Comparison of ENCODE assay signal across 8 mouse cellular contexts in the genomic region with DNA sequence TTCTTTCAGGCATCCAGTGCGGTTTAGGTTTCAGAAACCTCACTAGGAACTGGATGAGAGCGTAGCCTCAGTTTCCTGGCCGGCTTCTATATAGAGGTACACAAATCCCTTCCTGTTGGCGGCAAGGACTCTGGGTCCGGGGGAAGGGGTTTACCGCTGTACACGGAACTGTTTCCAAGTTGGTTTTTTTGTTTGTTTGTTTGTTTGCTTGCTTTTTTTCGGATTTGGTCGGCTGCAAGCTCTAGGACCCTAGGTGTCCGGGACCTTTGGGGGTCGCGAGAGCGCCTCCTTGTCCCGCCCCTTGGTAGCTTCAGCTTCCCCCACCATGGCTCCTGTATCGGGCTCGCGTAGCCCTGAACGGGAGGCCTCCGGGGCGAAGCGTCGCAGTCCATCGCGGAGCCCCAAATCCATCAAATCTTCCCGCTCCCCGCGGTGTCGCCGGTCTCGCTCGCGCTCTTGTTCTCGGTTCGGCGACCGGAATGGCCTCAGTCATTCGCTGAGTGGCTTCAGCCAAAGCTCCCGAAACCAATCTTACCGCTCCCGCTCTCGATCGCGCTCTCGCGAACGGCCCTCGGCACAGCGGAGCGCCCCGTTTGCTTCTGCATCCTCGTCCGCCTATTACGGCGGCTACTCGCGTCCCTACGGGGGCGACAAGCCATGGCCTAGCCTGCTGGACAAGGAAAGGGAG. TPM values are rescaled to one million over a fixed set of nuclear protein-coding genes. Genes with fewer than 3 reads are reported as not detected.
DNase-seq lines count a peak whose midpoint lies in the region; ATAC-seq lines count a peak whose summit lies in the region.

TSS of gene Nkap (plus strand) at position 125 of the 688 bp plus-strand sequence.

- H3K27me3 ChIP-seq in heart, embryonic 11.5 days (ENCODE audit: control insufficient read depth, insufficient read depth, low read length): no peaks in the 10 kb centered on the region
- H3K27me3 ChIP-seq in kidney, embryonic 16.5 days (ENCODE audit: insufficient read depth, low read length): no peaks in the 10 kb centered on the region
- no peaks in the 10 kb centered on the region for H3K27me3 ChIP-seq in liver, embryonic 11.5 days (replicated peaks; ENCODE audit: control insufficient read depth, insufficient read depth, low read length)
- no peaks in the 10 kb centered on the region for H3K27me3 ChIP-seq in stomach, embryonic 14.5 days (ENCODE audit: control insufficient read depth, insufficient read depth, low read length)

- 12% methylated on average over 58 of the region's 58 CpGs for WGBS in heart, embryonic 11.5 days (ENCODE audit: insufficient replicate concordance)
- 16% methylated on average over 57 of the region's 58 CpGs for WGBS in kidney, embryonic 16.5 days
- 14% methylated on average over 58 of the region's 58 CpGs for WGBS in liver, embryonic 11.5 days
- 15% methylated on average over 58 of the region's 58 CpGs for WGBS in stomach, embryonic 14.5 days

- H3K36me3 ChIP-seq in heart, embryonic 11.5 days (ENCODE audit: control insufficient read depth, insufficient read depth, low read length): no peaks in the 10 kb centered on the region
- H3K36me3 ChIP-seq in kidney, embryonic 16.5 days (ENCODE audit: insufficient read depth, low read length): 0 out of 2 replicates have a peak, but pooled peaks cover 2% of the 10 kb centered on the region
- H3K36me3 ChIP-seq in liver, embryonic 11.5 days (ENCODE audit: control insufficient read depth, insufficient read depth, low read length): no peaks in the 10 kb centered on the region
- no peaks in the 10 kb centered on the region for H3K36me3 ChIP-seq in stomach, embryonic 14.5 days (ENCODE audit: control insufficient read depth, insufficient read depth, low read length)

- peak within 1 kb of the TSS; percentile 61 for H3K4me3 ChIP-seq in heart, embryonic 11.5 days (ENCODE audit: low read depth, low read length)
- H3K4me3 ChIP-seq in kidney, embryonic 16.5 days (ENCODE audit: low read length): peak within 1 kb of the TSS; percentile 73
- H3K4me3 ChIP-seq in liver, embryonic 11.5 days (ENCODE audit: low read depth, low read length): peak within 1 kb of the TSS; percentile 71
- H3K4me3 ChIP-seq in stomach, embryonic 14.5 days (ENCODE audit: low read depth, low read length): peak within 1 kb of the TSS; percentile 51

- H3K4me2 ChIP-seq in heart, embryonic 11.5 days: peak within 1 kb of the TSS; percentile 66
- H3K4me2 ChIP-seq in kidney, embryonic 16.5 days (replicated peaks; ENCODE audit: low read depth, low read length): peak within 1 kb of the TSS; percentile 57
- H3K4me2 ChIP-seq in liver, embryonic 11.5 days: peak within 1 kb of the TSS; percentile 74
- peak within 1 kb of the TSS; percentile 49 for H3K4me2 ChIP-seq in stomach, embryonic 14.5 days (replicated peaks; ENCODE audit: low read depth, low read length)

- ATAC-seq in erythroblast, adult 5-6 weeks (replicated peaks; ENCODE audit: low FRiP score, poor library complexity, severe bottlenecking): peak; percentile 89
- peak; percentile 63; the same call in 1 of the 2 replicates for ATAC-seq in heart, embryonic 11.5 days (replicated peaks; ENCODE audit: insufficient number of reproducible peaks, low FRiP score, low TSS enrichment)
- peak; percentile 91; the same call in 1 of the 2 replicates for ATAC-seq in kidney, embryonic 16.5 days (ENCODE audit: low FRiP score, low TSS enrichment)
- ATAC-seq in liver, embryonic 11.5 days (replicated peaks; ENCODE audit: low FRiP score): peak; percentile 88
- peak; percentile 78; the same call in 1 of the 2 replicates for ATAC-seq in stomach, embryonic 14.5 days (ENCODE audit: insufficient number of reproducible peaks, insufficient read depth, low FRiP score, low read depth)

- peak; percentile 81 to 83 for DNase-seq in B cell, adult 2 months
- peak; percentile 94 for DNase-seq in brain, adult 2 months (ENCODE audit: low read depth, low spot score)
- peak; percentile 48 for DNase-seq in liver, embryonic 11.5 days (ENCODE audit: low spot score)
- peak; percentile 89 for DNase-seq in naive thymus-derived CD4-positive, alpha-beta T cell, adult 2 months (ENCODE audit: low read depth)

- H3K4me1 ChIP-seq in heart, embryonic 11.5 days (ENCODE audit: control insufficient read depth, insufficient read depth, low read length): no peaks in the 10 kb centered on the region; the same call in 1 of the 2 replicates
- no peaks in the 10 kb centered on the region for H3K4me1 ChIP-seq in kidney, embryonic 16.5 days (ENCODE audit: insufficient read depth, low read length)
- no peaks in the 10 kb centered on the region; the same call in 1 of the 2 replicates for H3K4me1 ChIP-seq in liver, embryonic 11.5 days (replicated peaks; ENCODE audit: control insufficient read depth, insufficient read depth, low read length)
- H3K4me1 ChIP-seq in stomach, embryonic 14.5 days (ENCODE audit: control insufficient read depth, insufficient read depth, low read length): no peaks in the 10 kb centered on the region

- H3K9me3 ChIP-seq in heart, embryonic 11.5 days (replicated peaks; ENCODE audit: control insufficient read depth, low read length): no peaks in the 10 kb centered on the region
- H3K9me3 ChIP-seq in kidney, embryonic 16.5 days (ENCODE audit: low read length): no peaks in the 10 kb centered on the region
- no peaks in the 10 kb centered on the region for H3K9me3 ChIP-seq in liver, embryonic 11.5 days (ENCODE audit: control insufficient read depth, low read length)
- H3K9me3 ChIP-seq in stomach, embryonic 14.5 days (ENCODE audit: control insufficient read depth, low read depth, low read length): no peaks in the 10 kb centered on the region

- peak within 1 kb of the TSS; percentile 65 for H3K27ac ChIP-seq in heart, embryonic 11.5 days (ENCODE audit: low read depth, low read length)
- H3K27ac ChIP-seq in kidney, embryonic 16.5 days (ENCODE audit: low read length): peak within 1 kb of the TSS; percentile 79
- H3K27ac ChIP-seq in liver, embryonic 11.5 days (ENCODE audit: low read depth, low read length): peak within 1 kb of the TSS; percentile 45; the same call in 1 of the 2 replicates
- peak within 1 kb of the TSS; percentile 55 for H3K27ac ChIP-seq in stomach, embryonic 14.5 days (ENCODE audit: low read length)

- H3K9ac ChIP-seq in heart, embryonic 11.5 days (ENCODE audit: low read depth, low read length): peak within 1 kb of the TSS; percentile 85
- peak within 1 kb of the TSS; percentile 87 for H3K9ac ChIP-seq in kidney, embryonic 16.5 days (replicated peaks; ENCODE audit: low read length)
- peak within 1 kb of the TSS; percentile 82 for H3K9ac ChIP-seq in liver, embryonic 11.5 days (ENCODE audit: low read depth, low read length)
- H3K9ac ChIP-seq in stomach, embryonic 14.5 days (replicated peaks; ENCODE audit: low read depth, low read length): peak within 1 kb of the TSS; percentile 76

RNA-seq across cellular contexts. Expression of gene Nkap, which starts in this region (rescaled TPM):
- total RNA-seq in erythroblast, adult 5-6 weeks (2015; ENCODE audit: low replicate concordance): 6.5 and 8.3 TPM in 2 replicates
- 23.4 and 38.3 TPM in 2 replicates for total RNA-seq in erythroblast, adult 5-6 weeks (2017; ENCODE audit: low replicate concordance)
- polyA plus RNA-seq in heart, embryonic 11.5 days (2014; fragmentation: Nextera tagmentation; extraction: Ambion mirVana): 14.3 and 17.1 TPM in 2 replicates
- 15.7 and 16.6 TPM in 2 replicates for polyA plus RNA-seq in kidney, embryonic 16.5 days (2015; fragmentation: Nextera tagmentation; extraction: Ambion mirVana)
- polyA plus RNA-seq in liver, embryonic 11.5 days (2014; fragmentation: Nextera tagmentation; extraction: Ambion mirVana): 19.0 and 19.9 TPM in 2 replicates
- polyA plus RNA-seq in stomach, embryonic 14.5 days (2014; fragmentation: Nextera tagmentation; extraction: Ambion mirVana): 19.0 and 19.3 TPM in 2 replicates

Comparison
In these comparisons a context has a peak if more than half of its experiments do, and no peak if none do; other contexts are left out.
1. Peak in every context shown above with its lines: DNase-seq, ATAC-seq, H3K4me3 ChIP-seq and H3K27ac ChIP-seq.